Mouse (Mus musculus) B cell, adult 2 months (primary cell): ENCODE results near the gene Kif6.

Experiments
- DNase-seq, 2 experiments: peaks; one replicate each; pipeline ENCODE4 v3.0.0; 2022

The Kif6 gene

DNA sequence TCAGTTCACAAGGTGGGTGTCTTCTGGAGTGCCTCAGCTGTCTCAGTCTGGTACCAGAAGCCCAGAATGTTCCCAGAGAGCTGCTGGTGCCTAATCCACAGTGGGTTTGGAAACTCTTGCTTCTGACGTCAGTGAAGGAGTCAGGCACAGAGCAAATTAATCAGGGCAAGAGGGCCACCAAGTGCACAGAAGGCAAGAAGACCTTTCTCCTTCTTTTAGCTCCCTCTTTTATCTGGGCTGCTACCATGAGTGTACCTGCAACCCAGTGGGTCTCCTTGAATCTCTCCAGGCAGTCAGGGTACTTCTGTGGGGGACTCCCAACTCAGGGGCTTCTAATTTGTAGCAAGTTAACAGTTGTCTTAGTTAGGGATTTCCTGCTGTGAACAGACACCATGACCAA, 178.0 kb downstream of the Kif6 start:
- no peak for DNase-seq

- no peak for DNase-seq
Measured at GRCm38 (mm10) chr17:49793965-49794364, 179.0 kb downstream of the Kif6 start.

- no peak for DNase-seq
Measured at GRCm38 (mm10) chr17:49795241-49795640, 180.3 kb downstream of the Kif6 start.

- DNase-seq, result no peak
Measured at GRCm38 (mm10) chr17:49796116-49796515, 181.2 kb downstream of the Kif6 start.

GRCm38 (mm10) chr17:49799168-49799567, 184.2 kb downstream of the Kif6 start:
- DNase-seq, result no peak

GRCm38 (mm10) chr17:49800157-49800556, 185.2 kb downstream of the Kif6 start:
- DNase-seq, result no peak

DNA sequence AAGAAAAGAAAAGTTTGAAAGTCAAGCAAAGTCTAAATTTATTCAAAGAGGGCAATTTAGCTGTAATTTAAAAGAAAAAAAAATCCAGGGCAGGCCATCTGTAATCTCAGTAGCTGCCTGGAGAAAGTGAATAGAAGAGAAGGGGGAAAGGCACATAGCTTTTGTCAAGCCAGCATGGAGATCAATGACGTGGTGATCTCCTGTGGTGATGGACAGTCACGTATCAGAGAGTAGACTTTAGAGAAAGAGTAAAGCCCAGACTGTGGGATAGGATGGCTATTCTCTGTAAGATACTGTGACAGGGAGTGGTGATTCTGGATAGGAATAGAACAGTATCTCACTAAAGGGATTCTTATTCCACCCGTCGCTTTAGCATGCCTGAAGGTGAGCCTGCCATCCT, 192.5 kb downstream of the Kif6 start:
- DNase-seq, result no peak

DNA sequence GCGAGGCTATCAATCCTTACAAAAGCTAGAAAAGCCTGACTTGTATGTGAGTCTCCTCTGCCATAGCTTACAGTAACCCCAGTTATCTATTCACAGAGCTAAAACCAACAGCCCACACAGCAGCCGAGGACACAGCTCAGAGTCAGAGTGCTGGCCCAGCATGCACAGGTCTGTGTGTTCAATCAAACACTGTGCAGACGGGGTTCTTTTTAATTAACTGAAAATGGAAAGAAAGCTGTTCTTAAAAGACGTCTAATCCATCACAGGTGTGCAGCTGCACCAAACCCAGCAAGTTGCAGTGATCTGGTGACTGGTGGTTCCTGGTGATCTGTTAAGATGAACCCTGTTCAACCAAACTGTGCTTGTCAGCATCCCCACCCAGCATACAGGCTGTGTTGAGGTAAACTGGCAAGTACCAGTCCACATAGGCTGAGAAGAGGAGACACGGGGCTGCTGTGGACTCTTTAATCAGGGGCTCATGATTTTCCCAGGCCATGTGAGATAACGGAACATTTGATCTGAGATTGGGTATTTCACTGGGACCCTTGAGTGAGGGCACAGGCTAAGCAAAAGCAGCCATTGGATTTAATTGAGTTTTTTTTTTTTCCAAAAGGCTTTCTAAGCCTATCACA, 193.9 kb downstream of the Kif6 start:
- no peak for DNase-seq

DNA sequence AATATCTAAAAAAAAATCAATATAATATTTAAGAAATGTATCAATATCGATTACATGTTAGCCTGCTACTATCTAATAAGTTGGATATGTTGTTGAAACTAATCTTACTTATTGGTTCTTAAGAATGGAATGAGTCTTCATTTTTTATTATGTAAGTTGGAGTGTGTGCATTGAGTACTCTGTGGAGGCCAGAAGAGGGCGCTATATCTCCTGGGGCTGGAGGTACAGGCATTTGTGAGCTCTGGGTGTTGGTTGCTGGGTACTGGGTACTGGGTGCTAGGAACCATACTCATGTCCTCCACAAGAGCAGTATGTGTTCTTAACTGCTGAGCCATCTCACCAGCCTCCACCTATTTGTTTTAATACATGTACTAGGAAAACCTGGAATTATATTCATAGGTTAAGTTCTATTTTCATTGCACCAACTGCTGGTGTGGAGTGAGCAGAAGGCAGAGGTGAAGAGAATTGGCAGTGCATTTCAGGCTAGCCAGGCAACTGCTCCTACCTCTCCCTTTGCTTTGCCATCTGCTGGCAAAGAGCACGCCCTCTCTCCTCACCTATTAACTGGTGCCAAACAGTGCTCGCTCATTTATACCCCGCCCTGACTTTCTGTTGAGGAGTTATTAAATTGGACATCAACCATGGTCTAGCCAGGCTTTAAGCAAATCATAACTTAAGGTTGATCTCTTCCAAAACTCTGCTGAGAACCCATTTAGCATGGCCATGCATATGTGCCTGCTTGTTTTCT, 199.1 kb downstream of the Kif6 start:
- no peak for DNase-seq

GRCm38 (mm10) chr17:49816067-49816565, 201.2 kb downstream of the Kif6 start:
- no peak for DNase-seq

DNA sequence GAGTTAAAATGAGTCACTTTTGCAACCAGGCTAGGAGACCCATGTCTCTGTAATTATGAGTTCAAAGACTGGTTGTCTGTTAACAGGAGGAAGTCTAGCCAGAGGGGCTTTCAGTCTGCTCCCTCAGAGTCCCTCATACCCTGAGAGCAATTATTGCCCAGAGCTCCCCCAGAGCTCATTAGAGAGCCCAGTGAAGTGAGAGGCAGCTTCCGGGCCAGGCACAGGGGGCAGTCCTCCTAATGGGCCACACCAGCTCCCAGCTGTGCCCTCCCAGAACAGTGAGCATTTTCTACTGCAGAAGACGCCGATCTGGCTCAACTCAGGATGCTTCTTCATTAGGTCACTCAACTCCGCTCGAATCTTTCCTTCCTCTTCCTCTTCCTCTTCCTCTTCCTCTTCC, 201.8 kb downstream of the Kif6 start:
- no peak for DNase-seq

- DNase-seq, result no peak
Measured at GRCm38 (mm10) chr17:49820203-49820602, 205.3 kb downstream of the Kif6 start.

DNA sequence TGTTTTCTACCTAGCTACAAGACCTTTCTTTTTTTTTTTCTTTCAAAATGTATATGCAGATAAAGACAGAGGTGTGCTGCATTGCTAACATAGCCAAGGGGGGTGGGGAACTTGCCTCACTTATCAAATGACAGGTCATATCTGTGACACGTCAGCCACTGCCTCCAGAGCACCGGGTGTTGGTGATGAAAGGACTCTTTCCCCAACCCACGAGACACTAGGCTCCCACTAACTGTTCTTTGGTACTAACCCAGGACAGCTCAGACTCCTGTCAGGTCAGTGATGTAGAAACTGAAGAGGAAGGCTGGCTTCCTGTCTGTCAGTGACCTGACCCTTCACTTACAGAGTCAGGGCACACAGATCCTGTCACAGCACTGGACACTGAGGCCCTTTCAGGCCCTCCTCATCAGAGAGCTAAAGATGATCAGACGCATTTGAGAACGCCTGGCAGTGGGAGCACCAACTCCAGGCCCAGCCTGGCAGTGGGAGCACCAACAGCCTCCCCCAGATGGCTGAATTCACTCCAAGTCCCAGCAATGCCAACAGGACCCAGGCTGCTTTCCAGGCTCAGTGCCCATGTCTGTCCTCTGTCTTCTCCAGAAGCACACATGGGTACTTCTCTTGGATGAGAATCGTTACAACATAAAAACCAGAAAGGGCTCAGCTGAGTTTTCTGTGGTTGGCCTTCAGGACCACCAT, 209.4 kb downstream of the Kif6 start:
- no peak for DNase-seq

- no peak for DNase-seq
Measured at GRCm38 (mm10) chr17:49824841-49825450, 210.0 kb downstream of the Kif6 start.

- DNase-seq, result no peak
Measured at GRCm38 (mm10) chr17:49825831-49826230, 210.9 kb downstream of the Kif6 start.

DNA sequence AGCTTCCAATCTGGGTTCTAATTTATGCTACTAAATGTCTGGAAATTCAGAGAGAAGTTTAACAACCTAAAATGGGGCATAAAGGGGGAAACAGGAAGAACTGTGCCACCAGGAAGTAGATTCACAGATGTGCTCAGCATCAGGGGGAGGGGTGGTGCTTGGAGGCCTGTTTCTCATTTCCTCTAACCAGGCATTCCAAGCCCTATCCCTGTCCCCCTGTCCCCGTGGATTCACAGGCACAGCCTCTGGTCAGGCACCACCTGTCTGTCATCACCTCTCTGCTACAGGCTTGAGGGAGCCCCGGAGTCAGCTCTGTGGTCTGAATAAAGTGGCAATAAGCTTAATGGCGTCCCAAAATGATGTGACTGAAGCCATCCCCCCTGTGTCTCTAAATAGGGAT, 216.8 kb downstream of the Kif6 start:
- DNase-seq, result no peak

DNA sequence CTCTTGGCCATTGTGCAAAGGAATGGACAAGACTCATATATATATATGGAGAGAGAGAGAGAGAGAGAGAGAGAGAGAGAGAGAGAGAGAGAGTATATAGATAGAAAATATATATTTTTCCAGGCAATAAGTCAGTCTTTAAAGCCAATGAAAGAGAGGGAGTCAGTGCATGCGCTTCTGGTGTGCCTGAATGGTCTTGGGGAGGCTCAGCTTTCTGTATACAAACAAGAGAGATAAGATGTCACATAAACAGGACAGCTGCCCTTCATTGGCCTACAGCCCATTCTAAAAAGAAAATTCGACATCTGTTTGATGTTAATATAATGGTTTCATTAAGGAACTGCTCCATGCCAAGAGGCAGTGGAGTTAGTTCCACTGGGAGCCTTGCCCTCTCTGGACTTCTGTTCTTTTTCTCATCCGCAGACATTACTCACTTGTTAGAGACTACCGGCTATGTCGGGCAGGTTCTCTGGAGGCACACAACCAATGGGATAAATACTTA, 219.2 kb downstream of the Kif6 start:
- DNase-seq, result no peak

DNA sequence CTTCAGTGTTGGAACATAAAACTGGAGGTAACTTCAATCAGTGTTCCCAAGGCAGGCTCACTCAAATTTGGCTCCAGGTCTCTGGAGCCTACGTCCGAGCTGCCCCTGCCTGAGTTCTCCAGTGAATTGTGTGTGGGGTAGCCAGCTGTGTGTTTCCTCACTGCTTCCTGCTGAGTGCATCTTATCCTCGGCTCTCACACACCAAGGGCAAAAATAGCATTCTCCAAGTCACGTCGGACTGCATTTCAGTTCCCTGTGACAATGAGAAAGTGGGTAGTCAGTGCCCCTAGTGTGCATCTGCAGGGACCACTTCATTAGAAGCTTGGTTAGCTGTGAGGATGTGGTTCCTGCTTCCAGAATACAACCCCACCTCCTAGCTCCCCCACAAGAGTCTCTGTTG, 222.5 kb downstream of the Kif6 start:
- no peak for DNase-seq

- no peak for DNase-seq
Measured at GRCm38 (mm10) chr17:49839243-49839642, 224.3 kb downstream of the Kif6 start.

- no peak for DNase-seq
Measured at GRCm38 (mm10) chr17:49851210-49851609, 236.3 kb downstream of the Kif6 start.

DNA sequence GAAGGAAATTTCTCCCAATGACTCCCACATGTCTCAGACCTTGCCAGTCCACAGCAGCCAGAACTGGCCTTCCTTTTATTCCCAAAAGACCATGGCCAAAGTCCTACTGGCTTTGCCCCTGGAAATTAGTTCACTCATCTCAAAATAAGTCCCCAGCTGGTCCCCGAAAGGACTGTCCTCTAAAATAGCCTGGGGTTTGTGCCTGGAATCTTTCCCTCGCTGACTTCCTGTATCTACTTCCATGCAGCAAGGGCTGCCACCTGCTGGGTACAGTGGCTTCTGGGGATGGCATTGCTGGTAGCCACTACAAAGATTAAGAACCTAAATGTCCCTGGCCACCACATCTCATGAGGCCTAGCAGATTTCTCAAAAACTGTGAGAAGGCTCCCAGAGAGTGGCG, 237.2 kb downstream of the Kif6 start:
- DNase-seq, result no peak

DNA sequence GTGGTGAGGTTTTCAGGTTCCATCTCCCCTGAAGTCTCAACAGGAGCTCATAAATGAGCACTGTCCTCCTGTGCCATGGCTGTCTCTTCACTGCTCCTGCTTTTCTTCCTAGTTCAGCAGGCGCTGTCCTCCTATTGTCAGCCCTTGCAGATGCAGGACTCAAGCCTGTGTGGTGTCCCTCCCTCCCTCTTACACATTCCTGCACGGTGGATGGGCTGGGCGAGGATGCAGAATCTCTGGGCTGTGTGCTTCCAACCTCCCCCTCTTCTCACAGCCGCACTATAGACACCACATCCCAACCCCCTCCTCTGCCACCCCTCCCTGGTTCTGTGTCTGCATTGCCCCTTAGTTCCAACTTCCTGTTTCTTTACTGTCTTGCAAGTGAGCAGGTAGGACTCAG, 240.8 kb downstream of the Kif6 start:
- no peak for DNase-seq
